Mouse (Mus musculus) embryo, embryonic 11 days (tissue): Measurements from ENCODE around the gene Hist1h2bf.
"Not testable (repeated sequence)": the region's sequence is repeated elsewhere in the genome, so short reads cannot be mapped to it uniquely, and the experiment has no call there.

Experiments used
- DNase-seq: peaks from one replicate; pipeline ENCODE4 v3.0.0-alpha.2; 2015

Hist1h2bf gene

GRCm38 (mm10) chr13:23570261-23571021, 3.6 kb downstream of the Hist1h2bf start:
- peak; percentile 60 for DNase-seq

GRCm38 (mm10) chr13:23564482-23564881, 9.5 kb downstream of the Hist1h2bf start:
- no peak for DNase-seq

GRCm38 (mm10) chr13:23562699-23563462, 11.1 kb downstream of the Hist1h2bf start:
- peak; percentile 80 for DNase-seq

GRCm38 (mm10) chr13:23561883-23562659, 11.9 kb downstream of the Hist1h2bf start, which contains the start of gene Hist1h3e:
Gene Hist1h3e, minus strand, starts transcription at chr13:23562369.
- peak; percentile 96 for DNase-seq

- DNase-seq, result not testable (repeated sequence)
Observed at GRCm38 (mm10) chr13:23561531-23561882, 12.5 kb downstream of the Hist1h2bf start.

GRCm38 (mm10) chr13:23560699-23561098, 13.3 kb downstream of the Hist1h2bf start:
- not testable (repeated sequence) for DNase-seq

- no peak for DNase-seq
Observed at GRCm38 (mm10) chr13:23556906-23557305, 17.1 kb downstream of the Hist1h2bf start.

- DNase-seq, result peak; percentile 92
Observed at GRCm38 (mm10) chr13:23555839-23556416, 18.1 kb downstream of the Hist1h2bf start.

- peak; percentile 93 for DNase-seq
Observed at GRCm38 (mm10) chr13:23554925-23555838, 18.8 kb downstream of the Hist1h2bf start.

- DNase-seq, result peak; percentile 25
Observed at GRCm38 (mm10) chr13:23554393-23554792, 19.6 kb downstream of the Hist1h2bf start.

GRCm38 (mm10) chr13:23552962-23553361, 21.0 kb downstream of the Hist1h2bf start, which contains the start of gene Hist1h1d:
Gene Hist1h1d, plus strand, starts transcription at chr13:23553262.
- DNase-seq, result no peak

GRCm38 (mm10) chr13:23551931-23552914, 21.8 kb downstream of the Hist1h2bf start:
- DNase-seq, result no peak

GRCm38 (mm10) chr13:23551146-23551834, 22.7 kb downstream of the Hist1h2bf start, which contains the start of gene Hist1h4f:
Gene Hist1h4f, minus strand, starts transcription at chr13:23551648.
- DNase-seq, result peak; percentile 95

GRCm38 (mm10) chr13:23550761-23551145, 23.2 kb downstream of the Hist1h2bf start:
- DNase-seq, result peak; percentile 55

- DNase-seq, result no peak
Observed at GRCm38 (mm10) chr13:23546694-23547093, 27.3 kb downstream of the Hist1h2bf start.

- DNase-seq, result not testable (repeated sequence)
Observed at GRCm38 (mm10) chr13:23544787-23545120, 29.2 kb downstream of the Hist1h2bf start.

GRCm38 (mm10) chr13:23543965-23544786, 29.8 kb downstream of the Hist1h2bf start, which contains the start of gene Hist1h3f:
Gene Hist1h3f, plus strand, starts transcription at chr13:23544052.
- DNase-seq, result peak; percentile 94

- peak; percentile 93 for DNase-seq
Observed at GRCm38 (mm10) chr13:23542999-23543607, 30.9 kb downstream of the Hist1h2bf start, which contains the start of gene Hist1h2bh. Gene Hist1h2bh, minus strand, starts transcription at chr13:23543392.
